Mouse (Mus musculus): ENCODE measurements around the gene Wasf2. TPM values are rescaled to one million over a fixed set of nuclear protein-coding genes. Genes with fewer than 3 reads are reported as not detected.

Wasf2 gene
- polyA plus RNA-seq, 1 experiment from 2014 or later, result 42.7 TPM

GRCm38 (mm10) chr4:133159646-133160045 is 29.3 kb downstream of the Wasf2 start:
- no peak overlapping the region for H3K4me2 ChIP-seq (ENCODE audit: low read depth, low read length)
- H3K9me3 ChIP-seq (replicated peaks; ENCODE audit: control insufficient read depth, low read length), result no peaks in the 10 kb centered on the region
- no peak overlapping the region for H3K27ac ChIP-seq (ENCODE audit: low read length)
- H3K27me3 ChIP-seq (ENCODE audit: control insufficient read depth, insufficient read depth, low read depth, low read length), result no peaks in the 10 kb centered on the region
- ATAC-seq (ENCODE audit: low read depth), result no peak
- no peaks in the 10 kb centered on the region for H3K36me3 ChIP-seq (ENCODE audit: control insufficient read depth, insufficient read depth)
- H3K4me3 ChIP-seq (ENCODE audit: low read depth, low read length), result no peak overlapping the region
- peaks cover 8% of the 10 kb centered on the region for H3K4me1 ChIP-seq (ENCODE audit: control insufficient read depth, low read depth, low read length)
- no peak overlapping the region for H3K9ac ChIP-seq (ENCODE audit: low read depth, low read length)
- WGBS (ENCODE audit: insufficient replicate concordance), result 64% methylated on average over 4 of the region's 4 CpGs

- H3K9ac ChIP-seq (ENCODE audit: low read depth, low read length), result no peak overlapping the region
- no peaks in the 10 kb centered on the region for H3K9me3 ChIP-seq (replicated peaks; ENCODE audit: control insufficient read depth, low read length)
- H3K36me3 ChIP-seq (ENCODE audit: control insufficient read depth, insufficient read depth), result no peaks in the 10 kb centered on the region
- H3K4me1 ChIP-seq (ENCODE audit: control insufficient read depth, low read depth, low read length), result peaks cover 5% of the 10 kb centered on the region; the same call in 1 of the 2 replicates
- no peak overlapping the region for H3K4me2 ChIP-seq (ENCODE audit: low read depth, low read length)
- 84% methylated on average over 8 of the region's 8 CpGs for WGBS (ENCODE audit: insufficient replicate concordance)
- no peak overlapping the region for H3K27ac ChIP-seq (ENCODE audit: low read length)
- H3K27me3 ChIP-seq (ENCODE audit: control insufficient read depth, insufficient read depth, low read depth, low read length), result no peaks in the 10 kb centered on the region
- H3K4me3 ChIP-seq (ENCODE audit: low read depth, low read length), result no peak overlapping the region
- ATAC-seq (ENCODE audit: low read depth), result no peak
Observed at GRCm38 (mm10) chr4:133160211-133160610, 29.9 kb downstream of the Wasf2 start.

GRCm38 (mm10) chr4:133160821-133161220 is 30.5 kb downstream of the Wasf2 start:
- no peak overlapping the region for H3K4me3 ChIP-seq (ENCODE audit: low read depth, low read length)
- peaks cover 5% of the 10 kb centered on the region; the same call in 1 of the 2 replicates for H3K4me1 ChIP-seq (ENCODE audit: control insufficient read depth, low read depth, low read length)

GRCm38 (mm10) chr4:133162196-133162595 is 31.9 kb downstream of the Wasf2 start:
- Histone ChIP-seq H3K9me3 (replicated peaks; ENCODE audit: control insufficient read depth, low read length) (no peaks in the 10 kb centered on the region), H3K4me2 (ENCODE audit: low read depth, low read length) (no peak overlapping the region), H3K27ac (ENCODE audit: low read length) (no peak overlapping the region), H3K4me3 (ENCODE audit: low read depth, low read length) (no peak overlapping the region), H3K36me3 (ENCODE audit: control insufficient read depth, insufficient read depth) (no peaks in the 10 kb centered on the region), H3K4me1 (ENCODE audit: control insufficient read depth, low read depth, low read length) (peaks cover 5% of the 10 kb centered on the region; the same call in 1 of the 2 replicates), H3K9ac (ENCODE audit: low read depth, low read length) (no peak overlapping the region), H3K27me3 (ENCODE audit: control insufficient read depth, insufficient read depth, low read depth, low read length) (no peaks in the 10 kb centered on the region)
- no peak for ATAC-seq (ENCODE audit: low read depth)
- 57% methylated on average over 6 of the region's 6 CpGs for WGBS (ENCODE audit: insufficient replicate concordance)

More at GRCm38 (mm10) chr4:133160821-133161220, 30.5 kb downstream of the Wasf2 start:
- Histone ChIP-seq H3K4me2 (ENCODE audit: low read depth, low read length) (no peak overlapping the region), H3K9ac (ENCODE audit: low read depth, low read length) (no peak overlapping the region), H3K27me3 (ENCODE audit: control insufficient read depth, insufficient read depth, low read depth, low read length) (no peaks in the 10 kb centered on the region), H3K36me3 (ENCODE audit: control insufficient read depth, insufficient read depth) (no peaks in the 10 kb centered on the region), H3K27ac (ENCODE audit: low read length) (no peak overlapping the region), H3K9me3 (replicated peaks; ENCODE audit: control insufficient read depth, low read length) (no peaks in the 10 kb centered on the region)
- 66% methylated on average over 4 of the region's 4 CpGs for WGBS (ENCODE audit: insufficient replicate concordance)
- ATAC-seq (ENCODE audit: low read depth), result no peak

DNA sequence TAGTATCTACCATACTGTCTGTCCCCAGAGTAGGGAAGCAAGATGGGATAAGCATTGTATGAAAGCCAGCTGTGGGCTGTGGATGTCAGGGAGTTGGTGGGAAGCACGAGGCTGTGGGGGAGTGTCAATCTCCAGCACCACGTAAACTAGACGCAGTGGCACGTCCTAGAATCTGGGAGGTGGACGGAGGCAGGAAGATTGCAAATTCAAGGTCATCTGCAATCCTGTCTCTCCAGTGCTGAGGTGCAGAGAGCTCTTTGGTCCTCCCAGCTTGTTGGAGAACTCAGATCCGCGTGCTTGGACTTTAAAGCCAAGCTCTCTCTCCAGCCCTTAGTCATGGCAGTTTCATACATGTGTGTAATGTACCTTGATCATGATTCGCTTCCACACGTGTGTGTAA is 36.5 kb downstream of the Wasf2 start:
- H3K36me3 ChIP-seq (ENCODE audit: control insufficient read depth, insufficient read depth), result no peaks in the 10 kb centered on the region
- ATAC-seq (ENCODE audit: low read depth), result no peak
- no peaks in the 10 kb centered on the region for H3K9me3 ChIP-seq (replicated peaks; ENCODE audit: control insufficient read depth, low read length)
- no peak overlapping the region for H3K4me3 ChIP-seq (ENCODE audit: low read depth, low read length)
- 76% methylated on average over 9 of the region's 9 CpGs for WGBS (ENCODE audit: insufficient replicate concordance)
- no peak overlapping the region for H3K27ac ChIP-seq (ENCODE audit: low read length)
- no peak overlapping the region for H3K9ac ChIP-seq (ENCODE audit: low read depth, low read length)
- H3K4me2 ChIP-seq (ENCODE audit: low read depth, low read length), result no peak overlapping the region
- H3K27me3 ChIP-seq (ENCODE audit: control insufficient read depth, insufficient read depth, low read depth, low read length), result no peaks in the 10 kb centered on the region
- peaks cover 9% of the 10 kb centered on the region for H3K4me1 ChIP-seq (ENCODE audit: control insufficient read depth, low read depth, low read length)

DNA sequence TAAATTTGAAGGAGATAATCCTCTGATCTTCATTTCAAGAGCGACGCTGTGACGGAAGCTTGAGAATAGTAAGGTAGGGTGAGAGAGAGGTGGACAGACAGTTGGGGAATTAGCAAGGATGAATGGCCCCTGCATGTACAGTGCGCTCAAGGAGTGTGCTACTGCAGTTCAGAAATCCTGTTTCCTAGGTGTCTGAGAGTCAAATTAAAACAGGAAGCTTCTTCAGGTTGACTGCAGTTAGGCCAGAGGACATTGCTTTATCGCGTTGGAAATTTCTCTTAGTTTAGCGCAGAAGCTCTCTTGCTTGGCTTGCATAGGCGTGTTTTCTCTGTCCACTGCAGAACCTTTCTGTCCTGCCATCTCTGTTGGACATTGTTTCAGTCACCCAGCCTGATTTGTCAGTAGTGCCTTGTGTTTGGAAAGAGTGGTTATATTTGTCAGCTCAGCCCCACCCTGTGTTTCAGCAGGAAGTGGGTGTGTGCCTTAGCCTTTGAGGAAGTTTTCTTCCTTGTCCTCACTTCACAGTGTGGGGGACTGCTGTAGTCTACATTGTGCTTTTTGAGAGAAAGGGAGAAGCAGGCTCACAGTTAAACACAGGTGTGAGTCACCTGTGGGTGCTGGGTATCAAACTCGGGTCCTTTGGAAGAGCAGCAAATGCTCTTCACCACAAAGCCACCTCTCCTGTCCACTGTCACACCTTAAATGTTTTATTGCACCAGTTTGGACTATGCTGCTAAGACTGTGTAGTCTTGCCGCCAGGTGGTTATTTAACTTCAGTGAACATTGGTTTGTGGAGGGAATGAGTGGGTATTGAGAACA is 39.1 kb downstream of the Wasf2 start:
- no peak overlapping the region for H3K4me3 ChIP-seq (ENCODE audit: low read depth, low read length)
- 32% methylated on average over 10 of the region's 10 CpGs for whole genome bisulfite sequencing (ENCODE audit: insufficient replicate concordance)
- no peaks in the 10 kb centered on the region for H3K36me3 ChIP-seq (ENCODE audit: control insufficient read depth, insufficient read depth)
- no peaks in the 10 kb centered on the region for H3K9me3 ChIP-seq (replicated peaks; ENCODE audit: control insufficient read depth, low read length)
- H3K27me3 ChIP-seq (ENCODE audit: control insufficient read depth, insufficient read depth, low read depth, low read length), result no peaks in the 10 kb centered on the region
- no peak; the same call in 1 of the 2 replicates for ATAC-seq (ENCODE audit: low read depth)
- peak overlapping the region; percentile 81 for H3K27ac ChIP-seq (ENCODE audit: low read length)
- no peak overlapping the region for H3K9ac ChIP-seq (ENCODE audit: low read depth, low read length)
- peaks cover 19% of the 10 kb centered on the region for H3K4me1 ChIP-seq (ENCODE audit: control insufficient read depth, low read depth, low read length)
- peak overlapping the region; percentile 30 for H3K4me2 ChIP-seq (ENCODE audit: low read depth, low read length)

DNA sequence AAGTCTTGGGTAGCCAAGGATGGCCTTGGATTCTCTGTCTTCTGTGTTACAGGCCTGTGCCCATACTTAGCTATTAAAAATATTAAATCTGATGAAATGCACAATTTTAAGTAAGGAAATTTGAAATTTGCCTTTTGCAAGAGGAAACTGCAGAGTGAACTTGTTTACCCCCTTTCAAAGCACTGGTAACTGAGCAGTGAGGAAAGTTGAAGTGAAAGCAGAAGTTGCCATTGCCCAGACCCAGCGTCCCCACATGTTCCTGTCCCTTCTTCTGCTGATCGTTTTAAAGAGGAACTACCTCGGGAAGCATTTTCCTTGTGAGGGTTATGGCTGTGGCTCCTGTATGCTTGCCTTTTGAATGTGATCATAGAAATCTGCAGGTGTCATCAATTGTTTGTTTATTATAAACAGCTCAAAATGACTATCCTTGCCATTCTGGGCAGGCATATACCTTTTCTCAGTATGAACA is 39.8 kb downstream of the Wasf2 start:
- Histone ChIP-seq H3K36me3 (ENCODE audit: control insufficient read depth, insufficient read depth) (no peaks in the 10 kb centered on the region), H3K27ac (ENCODE audit: low read length) (peak overlapping the region; percentile 81), H3K4me3 (ENCODE audit: low read depth, low read length) (no peak overlapping the region), H3K9ac (ENCODE audit: low read depth, low read length) (no peak overlapping the region), H3K4me2 (ENCODE audit: low read depth, low read length) (peak overlapping the region; percentile 30), H3K27me3 (ENCODE audit: control insufficient read depth, insufficient read depth, low read depth, low read length) (no peaks in the 10 kb centered on the region), H3K4me1 (ENCODE audit: control insufficient read depth, low read depth, low read length) (peaks cover 19% of the 10 kb centered on the region), H3K9me3 (replicated peaks; ENCODE audit: control insufficient read depth, low read length) (no peaks in the 10 kb centered on the region)
- 0 out of 2 replicates have a peak, but pooled peaks have one; percentile 32 for ATAC-seq (ENCODE audit: low read depth)
- WGBS (ENCODE audit: insufficient replicate concordance), result 18% methylated on average over 3 of the region's 3 CpGs

DNA sequence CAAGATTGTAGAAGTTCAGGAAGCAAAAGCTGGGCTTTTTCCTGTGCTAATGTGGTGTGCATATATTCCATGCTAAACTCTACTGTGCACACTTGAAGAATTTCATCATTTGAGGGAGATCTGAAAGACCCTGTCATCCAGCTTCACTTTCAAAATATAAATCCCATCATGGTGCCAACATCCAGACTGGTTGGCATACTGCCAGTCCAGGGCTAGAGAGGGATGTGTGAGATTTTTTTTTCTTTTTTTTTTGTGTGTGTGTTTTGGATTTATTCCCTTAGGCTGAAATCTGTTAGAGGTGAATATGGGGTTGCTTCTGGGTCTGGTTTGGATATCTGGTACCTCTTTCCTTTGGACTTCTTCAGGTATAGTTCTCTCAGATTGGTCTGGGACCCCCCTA is 40.3 kb downstream of the Wasf2 start:
- no peak for ATAC-seq (ENCODE audit: low read depth)
- Histone ChIP-seq H3K9me3 (replicated peaks; ENCODE audit: control insufficient read depth, low read length) (no peaks in the 10 kb centered on the region), H3K36me3 (ENCODE audit: control insufficient read depth, insufficient read depth) (no peaks in the 10 kb centered on the region), H3K27ac (ENCODE audit: low read length) (peak overlapping the region; percentile 22; the same call in 1 of the 2 replicates), H3K4me3 (ENCODE audit: low read depth, low read length) (no peak overlapping the region), H3K4me1 (ENCODE audit: control insufficient read depth, low read depth, low read length) (peaks cover 24% of the 10 kb centered on the region), H3K4me2 (ENCODE audit: low read depth, low read length) (no peak overlapping the region), H3K9ac (ENCODE audit: low read depth, low read length) (no peak overlapping the region), H3K27me3 (ENCODE audit: control insufficient read depth, insufficient read depth, low read depth, low read length) (no peaks in the 10 kb centered on the region)

DNA sequence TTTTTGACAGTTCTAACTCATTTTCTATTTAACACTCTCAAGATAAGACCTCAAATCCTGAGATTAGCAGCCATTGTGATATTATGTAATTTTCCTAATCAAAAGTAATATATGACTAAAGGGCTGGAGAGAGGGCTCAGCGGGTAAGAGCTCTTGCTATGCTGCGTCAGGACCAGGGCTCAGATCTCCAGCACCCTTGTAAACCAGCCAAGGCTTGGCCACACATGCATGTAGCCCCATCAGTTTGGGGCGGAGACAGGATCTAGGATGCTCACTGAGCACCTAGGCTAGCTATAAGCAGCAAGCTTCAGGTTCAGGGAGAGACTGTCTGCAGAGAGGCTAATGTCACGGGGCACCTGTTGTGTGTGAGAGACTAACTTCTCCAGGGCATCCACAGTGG is 42.1 kb downstream of the Wasf2 start:
- no peak overlapping the region for H3K4me3 ChIP-seq (ENCODE audit: low read depth, low read length)
- ATAC-seq (ENCODE audit: low read depth), result no peak
- no peaks in the 10 kb centered on the region for H3K27me3 ChIP-seq (ENCODE audit: control insufficient read depth, insufficient read depth, low read depth, low read length)
- WGBS (ENCODE audit: insufficient replicate concordance), result 82% methylated on average over 4 of the region's 4 CpGs
- no peak overlapping the region for H3K9ac ChIP-seq (ENCODE audit: low read depth, low read length)
- peaks cover 2% of the 10 kb centered on the region; the same call in 1 of the 2 replicates for H3K36me3 ChIP-seq (ENCODE audit: control insufficient read depth, insufficient read depth)
- no peak overlapping the region for H3K4me2 ChIP-seq (ENCODE audit: low read depth, low read length)
- H3K4me1 ChIP-seq (ENCODE audit: control insufficient read depth, low read depth, low read length), result peaks cover 32% of the 10 kb centered on the region
- no peak overlapping the region for H3K27ac ChIP-seq (ENCODE audit: low read length)
- no peaks in the 10 kb centered on the region for H3K9me3 ChIP-seq (replicated peaks; ENCODE audit: control insufficient read depth, low read length)

Data from liver, embryonic 16.5 days (tissue).